Mouse (Mus musculus): ENCODE data around the gene Fam171a1.

GRCm38 (mm10) chr2:3266466-3266865 lies 152.4 kb downstream of the Fam171a1 start:
- no peak for TF ChIP-seq CTCF (IDR thresholded peaks at IDR 0.05)
- no peak for TF ChIP-seq POLR2A (IDR thresholded peaks at IDR 0.05; ENCODE audit: insufficient read depth, low read depth, low read length)
- TF ChIP-seq EP300 (IDR thresholded peaks at IDR 0.05; ENCODE audit: insufficient read depth, low read depth, low read length) = no peak
